Mouse (Mus musculus) spleen, adult 2 months (tissue): ENCODE measurements around the gene Carhsp1.

Experiments used
- CTCF ChIP-seq: fragments of 200-500 bp; IDR thresholded peaks from 2 replicates; pipeline ENCODE4 v1.5.1; 2011; ENCODE audit warnings: mild to moderate bottlenecking, inconsistent platforms; ENCODE audit not compliant: insufficient read depth, insufficient read length, insufficient replicate concordance; ENCODE audit errors: extremely low read depth
- POLR2A ChIP-seq: fragments of 200-500 bp; IDR thresholded peaks from 2 replicates; pipeline ENCODE4 v1.6.1; 2011; ENCODE audit warnings: low read depth, low read length, inconsistent platforms

- peak; percentile 79; the same call in 1 of the 2 replicates for TF ChIP-seq CTCF
- no peak for TF ChIP-seq POLR2A
Observed at GRCm38 (mm10) chr16:8686121-8686870, 14.3 kb upstream of the Carhsp1 start.
